Mouse (Mus musculus) central nervous system, embryonic 11.5 days (tissue): Measurements from ENCODE around the gene Camta2. TPM values are rescaled to one million over a fixed set of nuclear protein-coding genes. Genes with fewer than 3 reads are reported as not detected.

Experiments
- polyA plus RNA-seq: library from polyadenylated mRNA; depleted of rRNA; stranded (reverse); fragments of >200 nt; gene quantifications from 2 replicates; pipeline ENCODE4 v1.2.3, GENCODE M21; 2012; rRNA removed

Gene Camta2
- 12.3 TPM in 2 replicates for polyA plus RNA-seq

DNA sequence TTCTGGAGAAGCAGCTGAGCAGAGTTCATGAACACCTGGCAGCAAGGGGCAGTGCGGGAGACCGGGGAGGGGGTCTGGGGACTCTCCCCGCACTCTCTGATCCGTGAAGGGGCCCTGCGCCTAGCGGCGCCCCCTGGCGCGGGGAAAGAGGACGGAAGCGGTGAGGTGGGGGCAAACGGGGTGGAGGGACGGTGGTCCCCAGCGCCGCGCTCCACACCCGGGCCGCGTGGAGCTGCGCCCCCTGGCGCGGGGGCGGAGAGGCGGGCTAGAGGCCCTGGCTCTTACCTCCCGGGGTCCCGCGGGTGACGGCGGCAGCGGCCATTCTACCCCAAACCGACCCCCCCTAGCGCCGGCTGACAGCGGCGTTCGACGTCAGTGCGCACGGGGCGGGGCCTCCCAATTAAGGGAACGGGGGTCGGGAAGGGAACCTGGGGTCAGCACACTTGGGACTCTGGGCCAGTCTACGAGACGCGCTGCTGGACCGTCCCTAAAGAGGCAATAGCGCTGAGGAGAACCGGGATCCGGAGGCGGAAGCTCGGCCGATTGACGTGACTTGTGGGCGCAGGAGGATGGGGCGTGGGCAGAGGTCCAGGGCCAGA is at the start of gene Camta2:
Gene Camta2, minus strand, starts transcription at position 505 of the 599 bp plus-strand sequence.

GRCm38 (mm10) chr11:70699722-70700556 is 12.0 kb upstream of the Camta2 start, which contains the start of the genes Inca1 and Kif1c:
Gene Inca1, minus strand, starts transcription at chr11:70700155.
Gene Kif1c, plus strand, starts transcription at chr11:70700548.

DNA sequence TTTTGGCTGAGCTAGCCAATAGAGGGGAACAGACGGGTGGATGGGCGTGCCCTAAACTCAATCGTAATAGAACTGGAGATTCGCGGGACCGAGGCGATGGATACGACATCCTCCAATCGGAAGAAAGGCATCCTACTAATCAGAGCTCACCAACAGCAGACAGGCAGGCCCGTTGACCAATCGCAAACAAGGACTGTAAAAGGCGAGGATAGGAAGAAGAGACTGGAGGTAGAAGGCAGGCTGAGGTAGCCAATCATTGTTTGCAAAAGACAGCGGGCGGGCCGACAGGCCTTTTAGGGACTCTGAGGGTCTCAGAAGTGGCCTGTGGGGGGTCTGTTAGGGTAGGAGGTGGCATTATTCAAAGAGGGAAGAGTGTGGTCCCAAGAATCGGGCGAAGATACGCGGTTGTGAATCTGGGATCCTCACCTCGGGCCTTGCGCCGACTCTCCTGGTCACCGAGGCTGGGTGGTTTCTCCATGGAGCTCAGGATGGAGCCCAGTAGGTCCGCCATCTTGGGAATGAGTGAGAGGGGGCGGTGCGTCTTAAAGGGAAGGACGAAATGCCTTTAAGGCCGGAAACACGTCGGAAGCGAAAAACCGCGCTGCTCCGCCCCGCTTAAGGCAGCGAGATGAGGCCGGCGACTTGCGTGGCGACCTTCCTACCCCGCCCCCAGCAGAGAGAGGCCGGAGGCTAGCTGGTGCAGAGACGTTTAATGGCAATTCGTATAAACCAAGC is 19.0 kb downstream of the Camta2 start, which contains the start of gene Spag7:
Gene Spag7, minus strand, starts transcription at position 646 of the 735 bp plus-strand sequence.

DNA sequence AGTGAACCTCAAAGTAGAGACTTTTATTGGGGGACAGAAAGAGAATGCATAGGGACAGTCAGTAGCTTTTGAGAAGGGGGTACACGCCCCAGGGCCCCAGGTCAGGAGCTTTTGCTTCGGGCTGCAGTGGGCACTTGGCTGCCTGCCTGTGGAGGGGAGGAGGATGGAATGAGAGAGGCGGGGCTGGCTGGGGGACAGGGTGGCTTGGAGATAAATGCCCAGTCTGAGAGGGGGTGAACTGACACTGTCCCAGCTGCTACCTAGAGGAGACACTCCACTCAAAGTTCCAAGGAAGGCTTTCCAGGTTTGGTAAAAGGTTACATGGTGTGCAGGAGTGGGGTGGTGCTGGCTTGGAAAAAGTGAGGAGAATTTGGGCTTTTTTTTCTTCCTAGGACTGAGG is 30.9 kb downstream of the Camta2 start, which contains the start of gene Eno3:
Gene Eno3, plus strand, starts transcription at position 239 of the 400 bp plus-strand sequence.

GRCm38 (mm10) chr11:70654198-70654922 is 33.5 kb downstream of the Camta2 start, which contains the start of gene Pfn1:
Gene Pfn1, minus strand, starts transcription at chr11:70654644.

GRCm38 (mm10) chr11:70646691-70647650 is 40.9 kb downstream of the Camta2 start, which contains the start of the genes Rnf167 and Slc25a11:
Gene Rnf167, plus strand, starts transcription at chr11:70647235.
Gene Slc25a11, minus strand, starts transcription at chr11:70647479.

DNA sequence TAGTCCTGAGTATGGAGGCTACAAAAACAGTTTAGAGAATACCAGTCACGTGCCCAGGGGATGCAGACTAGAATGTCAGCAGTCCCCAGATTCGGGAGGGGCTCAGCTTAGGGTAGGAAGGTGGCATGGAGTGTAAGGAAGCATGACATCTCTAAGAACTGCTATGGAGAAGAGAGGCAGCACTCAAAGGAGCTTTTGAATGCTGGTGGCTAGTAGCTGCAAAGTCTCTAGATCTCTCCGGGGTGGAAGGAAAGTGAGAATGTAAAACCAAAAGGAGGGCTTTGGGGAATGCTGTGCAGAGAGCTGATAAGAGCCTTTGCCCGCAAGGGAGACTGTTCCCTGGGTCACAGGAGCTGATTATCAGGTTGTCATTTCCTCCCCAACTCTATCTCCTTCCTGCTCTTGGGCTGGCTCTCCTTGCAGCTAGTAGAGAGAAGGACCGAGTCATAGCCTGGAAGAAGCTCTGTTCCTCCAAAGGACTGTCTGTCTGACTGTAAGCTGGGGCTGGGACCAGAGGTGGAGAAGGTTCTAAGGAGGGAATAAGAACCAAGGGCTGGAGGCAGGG is 49.1 kb downstream of the Camta2 start, which contains the start of gene Gp1ba:
Gene Gp1ba, plus strand, starts transcription at position 409 of the 565 bp plus-strand sequence.

Other genes with a start within 250 kb of the Camta2 start
- gene Med11, start 236.2 kb downstream of the Camta2 start, polyA plus RNA-seq: 37.6 and 48.2 TPM in 2 replicates
- gene Zmynd15, start 228.7 kb downstream of the Camta2 start, polyA plus RNA-seq: 0.47 and 0.52 TPM in 2 replicates
- 1.7 and 2.2 TPM in 2 replicates for gene Cxcl16, start 228.1 kb downstream of the Camta2 start, polyA plus RNA-seq
- gene Tm4sf5, start 182.9 kb downstream of the Camta2 start, polyA plus RNA-seq: 1.2 and 1.3 TPM in 2 replicates
- 0.22 and 0.30 TPM in 2 replicates for gene Vmo1, start 173.5 kb downstream of the Camta2 start, polyA plus RNA-seq
- gene Gltpd2, start 168.9 kb downstream of the Camta2 start, polyA plus RNA-seq: 0.25 and 0.60 TPM in 2 replicates
- 450 and 522 TPM in 2 replicates for gene Psmb6, start 162.7 kb downstream of the Camta2 start, polyA plus RNA-seq
- gene Gm40193, start 155.2 kb downstream of the Camta2 start, polyA plus RNA-seq: not detected in 2 replicates
- 7.3 and 9.7 TPM in 2 replicates for gene Pld2, start 148.0 kb downstream of the Camta2 start, polyA plus RNA-seq
- 51.8 and 75.5 TPM in 2 replicates for gene Mink1, start 125.2 kb downstream of the Camta2 start, polyA plus RNA-seq
- gene 4930544D05Rik, start 72.3 kb downstream of the Camta2 start, polyA plus RNA-seq: not detected in 2 replicates
- gene Chrne, start 68.9 kb downstream of the Camta2 start, polyA plus RNA-seq: not detected in 2 replicates
- gene Gp1ba, start 49.0 kb downstream of the Camta2 start, polyA plus RNA-seq: 0.71 and 1.1 TPM in 2 replicates
- gene Rnf167, start 40.9 kb downstream of the Camta2 start, polyA plus RNA-seq: 65.1 and 75.1 TPM in 2 replicates
- 97.5 and 110 TPM in 2 replicates for gene Slc25a11, start 40.6 kb downstream of the Camta2 start, polyA plus RNA-seq
- 596 and 833 TPM in 2 replicates for gene Pfn1, start 33.5 kb downstream of the Camta2 start, polyA plus RNA-seq
- 31.1 and 40.7 TPM in 2 replicates for gene Eno3, start 30.9 kb downstream of the Camta2 start, polyA plus RNA-seq
- gene Spag7, start 18.7 kb downstream of the Camta2 start, polyA plus RNA-seq: 113 and 176 TPM in 2 replicates
- 0.44 and 1.1 TPM in 2 replicates for gene Inca1, start 12.1 kb upstream of the Camta2 start, polyA plus RNA-seq
- gene Kif1c, start 12.4 kb upstream of the Camta2 start, polyA plus RNA-seq: 28.3 and 36.8 TPM in 2 replicates
- gene Zfp3, start 76.1 kb upstream of the Camta2 start, polyA plus RNA-seq: 4.8 and 5.2 TPM in 2 replicates
- 0.05 TPM in 1 of 2 replicates, not detected in the other for gene Scimp, start 124.5 kb upstream of the Camta2 start, polyA plus RNA-seq
- 19.7 and 22.9 TPM in 2 replicates for gene Rabep1, start 156.7 kb upstream of the Camta2 start, polyA plus RNA-seq